8 mouse cellular contexts compared by ENCODE assay signal in the genomic region with DNA sequence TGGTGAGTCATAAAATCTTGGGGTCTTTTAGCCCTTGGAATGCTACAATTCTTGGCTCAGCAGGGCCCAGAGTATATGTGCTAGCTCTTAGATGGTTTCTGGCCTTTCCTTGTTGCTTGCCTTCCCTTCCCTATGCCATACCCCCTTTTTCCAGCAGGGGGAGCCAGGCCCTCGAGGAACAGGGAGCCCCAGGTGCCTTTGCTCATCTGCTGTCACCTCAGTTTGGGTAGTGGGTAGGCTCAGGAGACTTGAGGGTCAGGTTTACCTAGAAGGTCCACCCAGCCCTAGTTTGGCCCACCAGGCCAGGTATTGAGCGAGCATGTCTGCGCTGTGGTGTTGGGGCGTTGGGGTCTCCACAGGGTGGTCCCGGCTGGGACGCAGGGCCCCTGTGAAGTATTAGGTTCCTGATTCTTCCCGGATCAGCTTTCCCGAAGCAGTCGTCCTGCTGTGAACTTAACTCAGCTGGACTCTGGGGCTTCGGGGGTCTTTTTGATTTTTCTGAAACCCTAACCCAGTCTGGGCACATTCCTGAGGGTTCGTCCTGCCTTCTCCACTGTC. TPM values are rescaled to one million over a fixed set of nuclear protein-coding genes. Genes with fewer than 3 reads are reported as not detected.
A peak's percentile ranks its signal among the peaks of the same experiment; 100 is the strongest.
DNase-seq lines count a peak whose midpoint lies in the region; ATAC-seq and TF ChIP-seq lines count a peak whose summit lies in the region.

No protein-coding gene starts in this region.

- no peak overlapping the region for H3K4me3 ChIP-seq in embryonic facial prominence, embryonic 11.5 days (ENCODE audit: low read depth, low read length)
- peak overlapping the region; percentile 3; the same call in 1 of the 2 replicates for H3K4me3 ChIP-seq in kidney, embryonic 14.5 days (ENCODE audit: low read length)
- H3K4me3 ChIP-seq in limb, embryonic 14.5 days (replicated peaks; ENCODE audit: low read length) = no peak overlapping the region
- peak overlapping the region; percentile 23 for H3K4me3 ChIP-seq in stomach, embryonic 16.5 days (replicated peaks; ENCODE audit: low read length)

- peak; percentile 49 for ATAC-seq in embryonic facial prominence, embryonic 11.5 days (replicated peaks; ENCODE audit: insufficient number of reproducible peaks, low FRiP score, low TSS enrichment, low read depth)
- ATAC-seq in kidney, embryonic 14.5 days (ENCODE audit: low FRiP score, low TSS enrichment) = peak; percentile 67
- ATAC-seq in limb, embryonic 14.5 days (ENCODE audit: low FRiP score, low read depth) = peak; percentile 50
- peak; percentile 22; the same call in 1 of the 2 replicates for ATAC-seq in stomach, embryonic 16.5 days (ENCODE audit: insufficient read depth, low FRiP score)

- no peaks in the 10 kb centered on the region for H3K27me3 ChIP-seq in embryonic facial prominence, embryonic 11.5 days (ENCODE audit: control insufficient read depth, insufficient read depth, low read length)
- H3K27me3 ChIP-seq in kidney, embryonic 14.5 days (ENCODE audit: control insufficient read depth, insufficient read depth, low read length) = no peaks in the 10 kb centered on the region
- H3K27me3 ChIP-seq in limb, embryonic 14.5 days (ENCODE audit: control insufficient read depth, insufficient read depth, low read length) = no peaks in the 10 kb centered on the region
- H3K27me3 ChIP-seq in stomach, embryonic 16.5 days (ENCODE audit: control insufficient read depth, insufficient read depth, low read length) = no peaks in the 10 kb centered on the region

- H3K4me2 ChIP-seq in embryonic facial prominence, embryonic 11.5 days (ENCODE audit: low read depth, low read length) = peak overlapping the region; percentile 19; the same call in 1 of the 2 replicates
- peak overlapping the region; percentile 44 for H3K4me2 ChIP-seq in kidney, embryonic 14.5 days (replicated peaks; ENCODE audit: low read depth, low read length)
- peak overlapping the region; percentile 30 for H3K4me2 ChIP-seq in limb, embryonic 14.5 days (replicated peaks; ENCODE audit: low read depth, low read length, severe bottlenecking)
- peak overlapping the region; percentile 51 for H3K4me2 ChIP-seq in stomach, embryonic 16.5 days (ENCODE audit: low read depth, low read length)

- DNase-seq in 3134 (ENCODE audit: extremely low read depth, insufficient read length, low spot score) = peak; percentile 40
- peak; percentile 46 for DNase-seq in adrenal gland, adult 8-10 months
- peak; percentile 84 for DNase-seq in embryonic facial prominence, embryonic 11.5 days (ENCODE audit: low spot score)
- peak; percentile 58 for DNase-seq in heart, adult 8-10 months (ENCODE audit: low spot score)
- peak; percentile 29 for DNase-seq in limb, embryonic 14.5 days (ENCODE audit: low spot score)
- peak; percentile 79 for DNase-seq in naive thymus-derived CD4-positive, alpha-beta T cell, adult 2 months (ENCODE audit: low read depth)

- no peak overlapping the region for H3K9ac ChIP-seq in embryonic facial prominence, embryonic 11.5 days (replicated peaks; ENCODE audit: low read length)
- H3K9ac ChIP-seq in kidney, embryonic 14.5 days (ENCODE audit: low read depth, low read length) = no peak overlapping the region
- H3K9ac ChIP-seq in limb, embryonic 14.5 days (ENCODE audit: low read depth, low read length, severe bottlenecking) = no peak overlapping the region
- H3K9ac ChIP-seq in stomach, embryonic 16.5 days (ENCODE audit: low read length) = peak overlapping the region; percentile 54

- no peaks in the 10 kb centered on the region for H3K36me3 ChIP-seq in embryonic facial prominence, embryonic 11.5 days (replicated peaks; ENCODE audit: control insufficient read depth, insufficient read depth, low read depth, low read length)
- no peaks in the 10 kb centered on the region for H3K36me3 ChIP-seq in kidney, embryonic 14.5 days (ENCODE audit: control insufficient read depth, insufficient read depth, low read length)
- peaks cover 8% of the 10 kb centered on the region; the same call in 1 of the 2 replicates for H3K36me3 ChIP-seq in limb, embryonic 14.5 days (ENCODE audit: control insufficient read depth, insufficient read depth, low read length)
- H3K36me3 ChIP-seq in stomach, embryonic 16.5 days (ENCODE audit: control insufficient read depth, insufficient read depth, low read length) = no peaks in the 10 kb centered on the region

- peaks cover 3% of the 10 kb centered on the region; the same call in 1 of the 2 replicates for H3K4me1 ChIP-seq in embryonic facial prominence, embryonic 11.5 days (ENCODE audit: control insufficient read depth, insufficient read depth, low read length)
- H3K4me1 ChIP-seq in kidney, embryonic 14.5 days (ENCODE audit: control insufficient read depth, insufficient read depth, low read length) = peaks cover 8% of the 10 kb centered on the region
- peaks cover 16% of the 10 kb centered on the region for H3K4me1 ChIP-seq in limb, embryonic 14.5 days (ENCODE audit: control insufficient read depth, insufficient read depth, low read length)
- H3K4me1 ChIP-seq in stomach, embryonic 16.5 days (ENCODE audit: control insufficient read depth, insufficient read depth, low read length) = peaks cover 8% of the 10 kb centered on the region

- no peaks in the 10 kb centered on the region for H3K9me3 ChIP-seq in embryonic facial prominence, embryonic 11.5 days (replicated peaks; ENCODE audit: control insufficient read depth, low read length)
- peaks cover 4% of the 10 kb centered on the region; the same call in 1 of the 2 replicates for H3K9me3 ChIP-seq in kidney, embryonic 14.5 days (ENCODE audit: control insufficient read depth, low read length)
- no peaks in the 10 kb centered on the region for H3K9me3 ChIP-seq in limb, embryonic 14.5 days (ENCODE audit: control insufficient read depth, low read length)
- H3K9me3 ChIP-seq in stomach, embryonic 16.5 days (replicated peaks; ENCODE audit: control insufficient read depth, low read length) = no peaks in the 10 kb centered on the region

- TF ChIP-seq POLR2A in limb, embryonic 14.5 days (IDR thresholded peaks at IDR 0.05; ENCODE audit: borderline replicate concordance, extremely low read depth, insufficient read depth, insufficient read length) = no peak

- WGBS in embryonic facial prominence, embryonic 11.5 days = 10% methylated on average over 11 of the region's 11 CpGs
- WGBS in kidney, embryonic 14.5 days = 4% methylated on average over 11 of the region's 11 CpGs
- 19% methylated on average over 11 of the region's 11 CpGs for WGBS in limb, embryonic 14.5 days
- 8% methylated on average over 11 of the region's 11 CpGs for WGBS in stomach, embryonic 16.5 days

- H3K27ac ChIP-seq in embryonic facial prominence, embryonic 11.5 days (replicated peaks; ENCODE audit: low read depth, low read length) = 0 out of 2 replicates have a peak overlapping the region, but pooled peaks have one; percentile 28
- H3K27ac ChIP-seq in kidney, embryonic 14.5 days (ENCODE audit: low read depth, low read length) = peak overlapping the region; percentile 49; the same call in 1 of the 2 replicates
- H3K27ac ChIP-seq in limb, embryonic 14.5 days (replicated peaks; ENCODE audit: low read depth, low read length) = 0 out of 2 replicates have a peak overlapping the region, but pooled peaks have one; percentile 13
- no peak overlapping the region; the same call in 1 of the 2 replicates for H3K27ac ChIP-seq in stomach, embryonic 16.5 days (ENCODE audit: low read length)

RNA-seq across cellular contexts. Expression of gene Lactbl1, which starts 26.6 kb away (rescaled TPM):
- not detected for total RNA-seq in adrenal gland, adult 8-10 months (2022)
- polyA plus RNA-seq in embryonic facial prominence, embryonic 11.5 days (2014; fragmentation: Nextera tagmentation; extraction: Ambion mirVana) = not detected in 2 replicates
- total RNA-seq in heart, adult 8-10 months (2022) = under 1 TPM in 1 of 4 experiments, not detected in 3; 0.09 TPM
- polyA plus RNA-seq in kidney, embryonic 14.5 days (2014; fragmentation: Nextera tagmentation; extraction: Ambion mirVana) = 0.14 TPM in 1 of 2 replicates, not detected in the other
- polyA plus RNA-seq in limb, embryonic 14.5 days (2012; rRNA removed) = 0.09 and 0.12 TPM in 2 replicates
- polyA plus RNA-seq in limb, embryonic 14.5 days (2014; fragmentation: Nextera tagmentation; extraction: Ambion mirVana) = 0.07 TPM in 1 of 2 replicates, not detected in the other
- not detected in 2 replicates for polyA plus RNA-seq in stomach, embryonic 16.5 days (2015; fragmentation: Nextera tagmentation; extraction: Ambion mirVana)

RNA-seq across cellular contexts. Expression of gene Tex46, which starts 38.8 kb away (rescaled TPM):
- total RNA-seq in adrenal gland, adult 8-10 months (2022) = not detected
- not detected in 2 replicates for polyA plus RNA-seq in embryonic facial prominence, embryonic 11.5 days (2014; fragmentation: Nextera tagmentation; extraction: Ambion mirVana)
- not detected for total RNA-seq in heart, adult 8-10 months (2022)
- polyA plus RNA-seq in kidney, embryonic 14.5 days (2014; fragmentation: Nextera tagmentation; extraction: Ambion mirVana) = not detected in 2 replicates
- polyA plus RNA-seq in limb, embryonic 14.5 days (2012; rRNA removed) = not detected in 2 replicates
- polyA plus RNA-seq in limb, embryonic 14.5 days (2014; fragmentation: Nextera tagmentation; extraction: Ambion mirVana) = not detected in 2 replicates
- polyA plus RNA-seq in stomach, embryonic 16.5 days (2015; fragmentation: Nextera tagmentation; extraction: Ambion mirVana) = not detected in 2 replicates

RNA-seq across cellular contexts. Expression of gene Kdm1a, which starts 46.5 kb away (rescaled TPM):
- 10 to 100 TPM; 45.5 to 57.8 (median 49.5) TPM for total RNA-seq in adrenal gland, adult 8-10 months (2022)
- 76.9 and 88.3 TPM in 2 replicates for polyA plus RNA-seq in embryonic facial prominence, embryonic 11.5 days (2014; fragmentation: Nextera tagmentation; extraction: Ambion mirVana)
- 10 to 100 TPM; 24.3 to 27.0 (median 26.4) TPM for total RNA-seq in heart, adult 8-10 months (2022)
- polyA plus RNA-seq in kidney, embryonic 14.5 days (2014; fragmentation: Nextera tagmentation; extraction: Ambion mirVana) = 60.9 and 69.9 TPM in 2 replicates
- polyA plus RNA-seq in limb, embryonic 14.5 days (2012; rRNA removed) = 89.9 and 97.9 TPM in 2 replicates
- polyA plus RNA-seq in limb, embryonic 14.5 days (2014; fragmentation: Nextera tagmentation; extraction: Ambion mirVana) = 51.9 and 62.8 TPM in 2 replicates
- 17.1 and 18.9 TPM in 2 replicates for polyA plus RNA-seq in stomach, embryonic 16.5 days (2015; fragmentation: Nextera tagmentation; extraction: Ambion mirVana)

Comparison
In these comparisons a context has a peak if more than half of its experiments do, and no peak if none do; other contexts are left out.
1. DNase-seq: peak in every context shown above with its lines; median percentile 84 in embryonic facial prominence, embryonic 11.5 days; 79 in naive thymus-derived CD4-positive, alpha-beta T cell, adult 2 months; 58 in heart, adult 8-10 months; 46 in adrenal gland, adult 8-10 months; 40 in 3134; 29 in limb, embryonic 14.5 days.
2. H3K4me3 ChIP-seq: peak in kidney, embryonic 14.5 days (single experiment) and stomach, embryonic 16.5 days (single experiment); none in embryonic facial prominence, embryonic 11.5 days (single experiment) and limb, embryonic 14.5 days (single experiment).
3. Peak in every context shown above with its lines, with median percentiles within 50 percentile points of each other: ATAC-seq and H3K4me2 ChIP-seq.